Mouse (Mus musculus) hindbrain, embryonic 13.5 days (tissue): ENCODE results near the gene Myo1e. TPM values are rescaled to one million over a fixed set of nuclear protein-coding genes. Genes with fewer than 3 reads are reported as not detected.
"Not testable (repeated sequence)": the region's sequence is repeated elsewhere in the genome, so short reads cannot be mapped to it uniquely, and the experiment has no call there.

Experiments used
- ATAC-seq: fragments of 200-750 bp; cut with Nextera tagmentation; 2 replicates; pipeline ENCODE4 v1.8.0; 2017; ENCODE audit warnings: moderate TSS enrichment; ENCODE audit not compliant: low FRiP score
- H3K27ac ChIP-seq: fragments of 300-500 bp; sonication (generic); 2 replicates; pipeline ENCODE4 v1.5.1; 2015; ENCODE audit warnings: inconsistent platforms, mild to moderate bottlenecking, moderate library complexity
- H3K27me3 ChIP-seq: fragments of 300-500 bp; sonication (generic); 2 replicates; pipeline ENCODE4 v1.6.1; 2015; ENCODE audit warnings: mild to moderate bottlenecking, inconsistent platforms
- H3K36me3 ChIP-seq: fragments of 300-500 bp; sonication (generic); 2 replicates; pipeline ENCODE4 v1.6.1; 2015; ENCODE audit warnings: mild to moderate bottlenecking, inconsistent platforms
- H3K4me1 ChIP-seq: fragments of 300-500 bp; sonication (generic); replicated peaks from 2 replicates; pipeline ENCODE4 v1.6.1; 2015; ENCODE audit warnings: inconsistent platforms
- H3K4me2 ChIP-seq: fragments of 300-500 bp; sonication (generic); 2 replicates; pipeline ENCODE4 v1.6.1; 2015; ENCODE audit warnings: inconsistent platforms, mild to moderate bottlenecking, moderate library complexity
- H3K4me3 ChIP-seq: fragments of 300-500 bp; sonication (generic); 2 replicates; pipeline ENCODE4 v1.5.1; 2015; ENCODE audit warnings: mild to moderate bottlenecking, inconsistent platforms
- H3K9ac ChIP-seq: fragments of 300-500 bp; sonication (generic); 2 replicates; pipeline ENCODE4 v1.6.1; 2015; ENCODE audit warnings: mild to moderate bottlenecking, inconsistent platforms
- H3K9me3 ChIP-seq: fragments of 300-500 bp; sonication (generic); 2 replicates; pipeline ENCODE4 v1.6.1; 2016; ENCODE audit warnings: inconsistent platforms
- WGBS: fragments of 180-500 bp; shearing (Covaris S2); methylation state at CpG from one replicate; pipeline ENCODE4 v1.1.7; 2015; 5-methylcytosine and 5-hydroxymethylcytosine counted together
- polyA plus RNA-seq: library from polyadenylated mRNA; unstranded; fragments of >200 nt; fragmentation: Nextera tagmentation; extraction: Ambion mirVana; gene quantifications from 2 replicates; pipeline ENCODE4 v1.2.1, GENCODE M21; 2015

Myo1e gene
- polyA plus RNA-seq, 1 experiment from 2014 or later = 9.2 TPM

GRCm38 (mm10) chr9:70244115-70244514 lies 37.0 kb downstream of the Myo1e start:
- no peak for ATAC-seq

GRCm38 (mm10) chr9:70245040-70245439 lies 37.9 kb downstream of the Myo1e start:
- Histone ChIP-seq H3K4me2 (no peak overlapping the region), H3K9ac (no peak overlapping the region), H3K4me3 (no peak overlapping the region), H3K27me3 (no peaks in the 10 kb centered on the region), H3K36me3 (no peaks in the 10 kb centered on the region), H3K4me1 (no peaks in the 10 kb centered on the region), H3K9me3 (no peaks in the 10 kb centered on the region), H3K27ac (no peak overlapping the region)
- no peak for ATAC-seq
- WGBS = 95% methylated on average over 9 of the region's 9 CpGs

More at GRCm38 (mm10) chr9:70244115-70244514, 37.0 kb downstream of the Myo1e start:
- Histone ChIP-seq H3K36me3 (no peaks in the 10 kb centered on the region), H3K4me2 (no peak overlapping the region), H3K27ac (no peak overlapping the region), H3K9ac (no peak overlapping the region), H3K4me1 (no peaks in the 10 kb centered on the region), H3K4me3 (no peak overlapping the region), H3K27me3 (no peaks in the 10 kb centered on the region), H3K9me3 (no peaks in the 10 kb centered on the region)
- 79% methylated on average over 7 of the region's 7 CpGs for WGBS

DNA sequence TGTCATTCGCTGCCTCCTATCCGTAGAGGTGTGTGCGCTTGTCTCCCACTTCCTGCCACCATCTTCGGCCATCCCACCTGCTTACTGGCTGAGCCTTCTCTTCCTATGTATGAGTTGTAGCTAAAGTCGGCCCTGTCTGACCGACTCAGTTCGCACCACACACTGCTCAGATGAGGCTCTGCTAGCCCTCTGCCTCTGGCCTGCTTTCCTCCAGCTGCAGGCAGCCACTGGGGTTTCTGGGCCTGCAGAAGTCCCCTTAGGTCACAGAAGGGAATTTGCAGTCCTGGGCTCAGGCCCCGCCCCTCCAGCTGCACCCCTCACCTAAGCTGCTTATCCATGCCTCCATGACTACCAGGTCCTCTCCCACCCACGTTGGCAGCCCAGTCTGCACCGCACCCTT lies 39.3 kb downstream of the Myo1e start:
- Histone ChIP-seq H3K4me2 (no peak overlapping the region), H3K27me3 (no peaks in the 10 kb centered on the region), H3K36me3 (no peaks in the 10 kb centered on the region), H3K9ac (no peak overlapping the region), H3K4me1 (no peaks in the 10 kb centered on the region; the same call in 1 of the 2 replicates), H3K27ac (no peak overlapping the region), H3K9me3 (no peaks in the 10 kb centered on the region), H3K4me3 (no peak overlapping the region)
- ATAC-seq = no peak
- WGBS = 72% methylated on average over 10 of the region's 10 CpGs

- Histone ChIP-seq H3K27me3 (no peaks in the 10 kb centered on the region), H3K4me1 (no peaks in the 10 kb centered on the region; the same call in 1 of the 2 replicates), H3K9ac (no peak overlapping the region), H3K36me3 (no peaks in the 10 kb centered on the region), H3K9me3 (no peaks in the 10 kb centered on the region), H3K4me2 (no peak overlapping the region), H3K4me3 (no peak overlapping the region), H3K27ac (no peak overlapping the region)
- no peak for ATAC-seq
- 89% methylated on average over 6 of the region's 6 CpGs for WGBS
Observed at GRCm38 (mm10) chr9:70248046-70248445, 40.9 kb downstream of the Myo1e start.

- no peaks in the 10 kb centered on the region for H3K27me3 ChIP-seq
- H3K9me3 ChIP-seq = no peaks in the 10 kb centered on the region
- ATAC-seq = no peak
- H3K4me3 ChIP-seq = no peak overlapping the region
- no peak overlapping the region for H3K27ac ChIP-seq
- 91% methylated on average over 4 of the region's 4 CpGs for WGBS
- no peak overlapping the region for H3K9ac ChIP-seq
- no peaks in the 10 kb centered on the region for H3K36me3 ChIP-seq
- H3K4me1 ChIP-seq = no peaks in the 10 kb centered on the region; the same call in 1 of the 2 replicates
- H3K4me2 ChIP-seq = no peak overlapping the region
Observed at GRCm38 (mm10) chr9:70248826-70249225, 41.7 kb downstream of the Myo1e start.

DNA sequence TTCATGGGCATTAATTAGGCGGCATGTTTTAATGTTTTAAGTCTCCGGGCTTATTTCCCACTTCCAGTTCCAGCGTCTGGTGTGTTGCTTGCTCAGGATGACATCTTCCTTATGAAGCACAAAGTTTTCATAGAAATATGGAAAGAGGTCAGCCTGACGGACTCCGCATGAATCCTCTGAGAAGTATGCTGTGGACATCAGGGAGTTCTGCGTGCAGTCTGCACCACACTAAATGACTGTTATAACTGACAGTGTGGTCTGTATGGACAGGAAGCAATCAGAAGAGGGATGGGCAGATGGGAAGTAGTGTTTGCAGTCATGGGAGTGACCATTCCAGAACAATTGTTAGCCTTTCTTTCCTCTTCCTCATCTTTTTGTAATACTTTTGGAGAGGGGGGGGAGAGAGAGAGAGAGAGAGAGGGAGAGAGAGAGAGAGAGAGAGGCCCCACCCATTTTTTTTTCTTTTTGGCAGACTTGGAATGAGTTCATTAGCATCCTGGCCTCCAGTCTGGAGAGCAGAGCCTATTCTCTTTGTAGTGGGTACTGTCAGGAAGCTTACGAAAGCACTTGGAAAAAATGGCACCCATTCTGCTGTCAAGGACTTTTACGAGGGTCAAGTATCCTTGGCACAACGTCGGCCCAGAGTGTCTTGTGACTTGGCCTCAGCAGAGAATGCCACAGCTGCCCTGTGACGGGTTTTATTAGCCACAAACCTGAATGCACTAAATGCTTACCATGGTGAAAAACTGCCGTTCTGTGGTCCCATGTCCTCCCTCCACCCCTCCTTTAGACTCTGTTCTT lies 42.9 kb downstream of the Myo1e start:
- H3K4me1 ChIP-seq = no peaks in the 10 kb centered on the region; the same call in 1 of the 2 replicates
- H3K27me3 ChIP-seq = no peaks in the 10 kb centered on the region
- H3K9ac ChIP-seq = no peak overlapping the region
- no peak overlapping the region for H3K27ac ChIP-seq
- H3K9me3 ChIP-seq = no peaks in the 10 kb centered on the region
- no peak overlapping the region for H3K4me3 ChIP-seq
- no peak for ATAC-seq
- 63% methylated on average over 12 of the region's 12 CpGs for WGBS
- H3K4me2 ChIP-seq = no peak overlapping the region
- H3K36me3 ChIP-seq = no peaks in the 10 kb centered on the region

DNA sequence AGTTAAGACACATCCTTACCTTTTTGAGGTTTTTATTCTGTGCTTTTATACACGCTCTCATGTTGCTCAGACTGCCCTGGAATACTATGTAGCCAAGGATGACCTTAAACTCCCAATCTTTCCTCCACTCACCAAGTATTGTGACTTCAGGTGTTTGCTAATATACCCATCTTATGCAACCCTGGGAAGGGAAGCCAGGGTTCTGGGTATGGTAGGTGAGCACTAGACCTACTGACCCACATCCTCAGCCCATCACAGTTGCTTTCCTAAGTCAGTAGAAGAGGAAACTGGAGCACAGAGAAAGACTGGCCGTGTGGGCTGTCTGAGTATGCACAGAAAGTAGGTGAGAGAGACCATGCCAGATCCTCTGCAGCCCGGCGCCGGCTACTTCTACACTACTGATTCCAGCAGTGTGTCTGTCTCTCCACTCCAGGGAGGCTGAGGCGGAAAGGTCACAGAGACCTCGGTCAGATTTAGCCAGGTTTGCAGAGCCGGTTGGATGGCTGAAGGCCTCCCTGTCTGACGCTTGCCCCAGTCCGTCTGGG lies 44.4 kb downstream of the Myo1e start:
- Histone ChIP-seq H3K4me3 (no peak overlapping the region), H3K4me1 (no peaks in the 10 kb centered on the region; the same call in 1 of the 2 replicates), H3K27me3 (no peaks in the 10 kb centered on the region), H3K4me2 (no peak overlapping the region), H3K9me3 (no peaks in the 10 kb centered on the region), H3K9ac (no peak overlapping the region), H3K36me3 (no peaks in the 10 kb centered on the region), H3K27ac (no peak overlapping the region)
- WGBS = 92% methylated on average over 10 of the region's 10 CpGs
- ATAC-seq = no peak

GRCm38 (mm10) chr9:70253016-70253415 lies 45.9 kb downstream of the Myo1e start:
- H3K36me3 ChIP-seq = no peaks in the 10 kb centered on the region
- no peak overlapping the region for H3K4me2 ChIP-seq
- no peak overlapping the region for H3K9ac ChIP-seq
- WGBS = 96% methylated on average over 1 of the region's 1 CpGs
- H3K4me3 ChIP-seq = no peak overlapping the region
- no peaks in the 10 kb centered on the region for H3K9me3 ChIP-seq
- no peaks in the 10 kb centered on the region for H3K27me3 ChIP-seq
- no peak overlapping the region for H3K27ac ChIP-seq
- H3K4me1 ChIP-seq = peaks cover 7% of the 10 kb centered on the region
- no peak for ATAC-seq

- WGBS = 85% methylated on average over 4 of the region's 4 CpGs
- H3K4me2 ChIP-seq = no peak overlapping the region
- no peak overlapping the region for H3K4me3 ChIP-seq
- ATAC-seq = no peak
- H3K27me3 ChIP-seq = no peaks in the 10 kb centered on the region
- no peak overlapping the region for H3K9ac ChIP-seq
- no peaks in the 10 kb centered on the region for H3K9me3 ChIP-seq
- H3K36me3 ChIP-seq = no peaks in the 10 kb centered on the region
- peaks cover 9% of the 10 kb centered on the region for H3K4me1 ChIP-seq
- no peak overlapping the region for H3K27ac ChIP-seq
Observed at GRCm38 (mm10) chr9:70255005-70255404, 47.9 kb downstream of the Myo1e start.

- H3K27me3 ChIP-seq, H3K4me2 ChIP-seq, H3K4me1 ChIP-seq, H3K9ac ChIP-seq, ATAC-seq, H3K27ac ChIP-seq, H3K9me3 ChIP-seq, H3K36me3 ChIP-seq, H3K4me3 ChIP-seq: not testable (repeated sequence)
- 96% methylated on average over 7 of the region's 7 CpGs for WGBS
Observed at GRCm38 (mm10) chr9:70256027-70256426, 48.9 kb downstream of the Myo1e start.

DNA sequence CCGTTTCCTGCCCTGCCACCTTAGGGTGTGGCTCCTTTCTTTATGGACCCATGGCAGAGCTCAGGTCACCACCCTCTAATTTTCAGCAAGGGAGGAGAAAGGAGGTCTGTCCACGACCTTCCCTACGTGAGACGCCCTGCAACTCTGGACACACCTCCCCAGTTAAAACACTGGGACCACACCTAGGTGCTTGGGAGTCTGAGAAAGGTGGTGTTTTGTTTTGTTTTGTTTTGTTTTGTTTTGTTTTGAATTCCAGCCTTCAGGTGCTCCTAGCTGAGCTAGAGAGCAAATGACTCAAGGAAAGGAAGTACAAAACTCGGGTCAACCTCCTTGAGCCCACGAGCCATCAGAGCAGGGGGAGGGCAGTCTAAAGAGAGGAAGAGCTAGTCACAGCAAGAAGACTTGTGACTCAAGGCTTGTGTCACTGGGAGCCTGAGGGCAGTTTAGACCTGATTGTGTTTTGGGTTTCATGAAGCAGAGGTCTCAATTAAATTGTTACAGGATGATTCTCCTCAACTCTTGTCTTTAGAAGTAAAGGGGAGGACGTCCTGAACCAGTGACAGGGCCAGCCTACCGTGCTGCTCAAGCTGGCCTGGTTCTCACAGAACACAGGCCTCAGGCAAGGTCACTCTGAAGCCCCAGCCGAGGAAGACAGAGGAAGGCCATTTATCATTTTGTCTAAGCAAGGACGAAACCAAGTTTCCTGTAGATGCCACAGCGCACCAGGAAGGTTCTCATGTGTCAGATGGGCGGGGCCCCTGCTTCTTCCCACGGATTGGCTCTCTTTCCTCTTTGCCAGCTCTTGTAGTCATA lies 50.3 kb downstream of the Myo1e start:
- ATAC-seq = no peak
- Histone ChIP-seq H3K9me3 (no peaks in the 10 kb centered on the region), H3K4me3 (no peak overlapping the region), H3K4me2 (no peak overlapping the region), H3K4me1 (peaks cover 20% of the 10 kb centered on the region), H3K36me3 (no peaks in the 10 kb centered on the region), H3K27me3 (no peaks in the 10 kb centered on the region), H3K27ac (no peak overlapping the region), H3K9ac (no peak overlapping the region)
- WGBS = 48% methylated on average over 13 of the region's 13 CpGs

DNA sequence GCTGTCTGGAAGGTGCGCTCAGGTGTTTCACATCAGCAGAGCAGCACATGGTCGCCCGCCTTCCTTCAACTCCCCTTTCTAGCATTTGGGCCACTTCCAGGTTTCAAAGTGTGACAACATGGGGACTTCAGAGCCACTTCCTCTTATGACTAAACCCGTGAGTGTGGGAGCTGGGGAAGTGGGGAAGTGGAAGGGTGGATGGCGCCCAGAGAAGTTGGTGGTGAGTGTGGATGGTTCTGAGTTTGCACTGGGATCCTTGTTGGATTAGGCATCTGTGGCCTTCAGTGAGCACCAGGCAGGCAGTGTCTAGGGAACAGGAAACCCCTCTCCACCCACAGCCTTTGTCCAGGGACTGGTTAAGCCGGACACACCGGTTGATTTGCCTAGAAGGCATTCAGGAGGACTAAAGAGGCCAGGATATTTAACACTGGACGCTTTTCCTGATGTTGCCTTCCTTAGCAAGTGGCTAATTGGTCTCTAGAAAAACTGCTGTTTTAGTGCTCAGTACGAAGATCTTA lies 53.2 kb downstream of the Myo1e start:
- no peaks in the 10 kb centered on the region for H3K36me3 ChIP-seq
- H3K4me1 ChIP-seq = peaks cover 32% of the 10 kb centered on the region
- no peaks in the 10 kb centered on the region for H3K9me3 ChIP-seq
- no peak overlapping the region for H3K9ac ChIP-seq
- no peak for ATAC-seq
- H3K27ac ChIP-seq = no peak overlapping the region
- H3K4me3 ChIP-seq = no peak overlapping the region
- H3K4me2 ChIP-seq = no peak overlapping the region
- H3K27me3 ChIP-seq = no peaks in the 10 kb centered on the region
- WGBS = 67% methylated on average over 9 of the region's 9 CpGs
